18 mouse cellular contexts compared by ENCODE assay signal in genomic region chr9:119090462-119090861, GRCm38 (mm10). TPM values are rescaled to one million over a fixed set of nuclear protein-coding genes. Genes with fewer than 3 reads are reported as not detected.
"Had no signal": no experiment of that assay in that cellular context is flagged by ENCODE, and none has a peak within 500 bp of the region (broad histone marks: within the 10 kb centered on the region; RNA-seq: fewer than 3 reads in every experiment).

No protein-coding gene starts in this region.

- H3K4me3 ChIP-seq: liver, embryonic 15.5 days; lung, embryonic 15.5 days; megakaryocyte, embryonic 14.5 days; midbrain, embryonic 13.5 days; midbrain, embryonic 15.5 days; neural tube, embryonic 12.5 days had no signal

- H3K27ac ChIP-seq: liver, embryonic 15.5 days; lung, embryonic 15.5 days; macrophage; midbrain, embryonic 13.5 days; midbrain, embryonic 15.5 days; neural tube, embryonic 12.5 days had no signal

- H3K9me3 ChIP-seq: liver, embryonic 15.5 days; lung, embryonic 15.5 days; megakaryocyte, embryonic 14.5 days; midbrain, embryonic 13.5 days; midbrain, embryonic 15.5 days; neural tube, embryonic 12.5 days had no signal

- H3K9ac ChIP-seq: liver, embryonic 15.5 days; liver, postnatal 0 days; lung, embryonic 15.5 days; midbrain, embryonic 13.5 days; midbrain, embryonic 15.5 days; neural tube, embryonic 12.5 days had no signal

- H3K36me3 ChIP-seq: liver, embryonic 15.5 days; lung, embryonic 15.5 days; midbrain, embryonic 13.5 days; midbrain, embryonic 15.5 days; neural tube, embryonic 12.5 days had no signal

- H3K4me2 ChIP-seq: liver, embryonic 15.5 days; lung, embryonic 15.5 days; midbrain, embryonic 11.5 days; midbrain, embryonic 13.5 days; midbrain, embryonic 15.5 days; neural tube, embryonic 12.5 days had no signal

- DNase-seq: liver, postnatal 0 days; lung, adult 2 months; lung, postnatal 14 days; lung, postnatal 36 days; right cerebral cortex, postnatal 14 days; thymus, adult 18-20 months; thymus, postnatal 25 days had no signal

- ATAC-seq: liver, postnatal 0 days; lung, postnatal 0 days; midbrain, embryonic 13.5 days; midbrain, embryonic 15.5 days had no signal

RNA-seq across cellular contexts. Expression of gene Dlec1, which starts 11.8 kb away (rescaled TPM):
- total RNA-seq: monocyte, adult 5-6 weeks; neutrophil, adult 5-6 weeks had no signal
- polyA plus RNA-seq: liver, embryonic 15.5 days had no signal
